Mouse (Mus musculus): ENCODE measurements at regions not wholly inside any gene's neighbourhood (a gene's known extent, or its start where the extent isn't known, plus 50 kb on each side); places are given as distances from the start of the nearest gene placed in this dataset.

DNA sequence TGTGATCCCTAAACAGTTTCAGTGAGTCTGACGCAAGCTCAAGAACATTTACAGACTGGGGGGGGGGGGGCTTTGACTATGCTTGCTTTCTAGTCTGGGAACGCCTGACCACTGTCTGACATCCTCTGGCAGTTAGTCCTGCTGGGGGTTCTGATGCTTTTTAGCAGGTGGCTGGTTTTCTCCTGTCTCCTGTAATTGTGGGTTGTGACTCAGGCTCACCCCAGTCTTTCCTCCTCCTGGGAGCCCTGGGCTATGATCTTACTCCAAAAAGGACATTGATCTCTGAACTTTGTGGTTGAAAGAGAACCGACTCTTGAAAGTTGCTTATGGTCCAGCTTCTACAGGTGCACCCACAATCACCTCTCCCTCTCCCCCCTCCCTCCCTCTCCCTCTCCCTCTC, 50.6 kb upstream of the Crhr1 start:
- TF ChIP-seq CTCF (IDR thresholded peaks at IDR 0.05; ENCODE audit: low read depth) = no peak
- no peak for TF ChIP-seq EP300 (optimal IDR thresholded peaks at IDR 0.05)

Data from stomach, postnatal 0 days (tissue).